Mouse (Mus musculus) midbrain, embryonic 12.5 days (tissue): Measurements from ENCODE around the gene Tmem251. TPM values are rescaled to one million over a fixed set of nuclear protein-coding genes. Genes with fewer than 3 reads are reported as not detected.

Experiments used
- ATAC-seq: fragments of 200-750 bp; cut with Nextera tagmentation; 2 replicates; pipeline ENCODE4 v1.8.0; 2017; ENCODE audit warnings: low read depth, moderate TSS enrichment, moderate library complexity; ENCODE audit not compliant: low FRiP score
- H3K27ac ChIP-seq: fragments of 300-500 bp; sonication (generic); replicated peaks from 2 replicates; pipeline ENCODE4 v1.5.1; 2016; ENCODE audit warnings: mild to moderate bottlenecking
- H3K27me3 ChIP-seq: fragments of 300-500 bp; sonication (generic); 2 replicates; pipeline ENCODE4 v1.6.1; 2016; ENCODE audit warnings: mild to moderate bottlenecking
- H3K36me3 ChIP-seq: fragments of 300-500 bp; sonication (generic); 2 replicates; pipeline ENCODE4 v1.6.1; 2016
- H3K4me1 ChIP-seq: fragments of 300-500 bp; sonication (generic); 2 replicates; pipeline ENCODE4 v1.6.1; 2016
- H3K4me2 ChIP-seq: fragments of 300-500 bp; sonication (generic); replicated peaks from 2 replicates; pipeline ENCODE4 v1.6.1; 2016; ENCODE audit warnings: mild to moderate bottlenecking, moderate library complexity
- H3K4me3 ChIP-seq: fragments of 300-500 bp; sonication (generic); 2 replicates; pipeline ENCODE4 v1.5.1; 2016; ENCODE audit warnings: mild to moderate bottlenecking
- H3K9ac ChIP-seq: fragments of 300-500 bp; sonication (generic); replicated peaks from 2 replicates; pipeline ENCODE4 v1.6.1; 2016; ENCODE audit warnings: mild to moderate bottlenecking, moderate library complexity
- H3K9me3 ChIP-seq: fragments of 300-500 bp; sonication (generic); 2 replicates; pipeline ENCODE4 v1.6.1; 2016; ENCODE audit warnings: mild to moderate bottlenecking
- WGBS: fragments of 180-500 bp; shearing (Covaris S2); methylation state at CpG from one replicate; pipeline ENCODE4 v1.1.7; 2016; 5-methylcytosine and 5-hydroxymethylcytosine counted together
- polyA plus RNA-seq: library from polyadenylated mRNA; unstranded; fragments of >200 nt; fragmentation: Nextera tagmentation; extraction: Ambion mirVana; gene quantifications from 2 replicates; pipeline ENCODE4 v1.2.1, GENCODE M21; 2016

The Tmem251 gene
- 12.6 TPM in 2 replicates for polyA plus RNA-seq

DNA sequence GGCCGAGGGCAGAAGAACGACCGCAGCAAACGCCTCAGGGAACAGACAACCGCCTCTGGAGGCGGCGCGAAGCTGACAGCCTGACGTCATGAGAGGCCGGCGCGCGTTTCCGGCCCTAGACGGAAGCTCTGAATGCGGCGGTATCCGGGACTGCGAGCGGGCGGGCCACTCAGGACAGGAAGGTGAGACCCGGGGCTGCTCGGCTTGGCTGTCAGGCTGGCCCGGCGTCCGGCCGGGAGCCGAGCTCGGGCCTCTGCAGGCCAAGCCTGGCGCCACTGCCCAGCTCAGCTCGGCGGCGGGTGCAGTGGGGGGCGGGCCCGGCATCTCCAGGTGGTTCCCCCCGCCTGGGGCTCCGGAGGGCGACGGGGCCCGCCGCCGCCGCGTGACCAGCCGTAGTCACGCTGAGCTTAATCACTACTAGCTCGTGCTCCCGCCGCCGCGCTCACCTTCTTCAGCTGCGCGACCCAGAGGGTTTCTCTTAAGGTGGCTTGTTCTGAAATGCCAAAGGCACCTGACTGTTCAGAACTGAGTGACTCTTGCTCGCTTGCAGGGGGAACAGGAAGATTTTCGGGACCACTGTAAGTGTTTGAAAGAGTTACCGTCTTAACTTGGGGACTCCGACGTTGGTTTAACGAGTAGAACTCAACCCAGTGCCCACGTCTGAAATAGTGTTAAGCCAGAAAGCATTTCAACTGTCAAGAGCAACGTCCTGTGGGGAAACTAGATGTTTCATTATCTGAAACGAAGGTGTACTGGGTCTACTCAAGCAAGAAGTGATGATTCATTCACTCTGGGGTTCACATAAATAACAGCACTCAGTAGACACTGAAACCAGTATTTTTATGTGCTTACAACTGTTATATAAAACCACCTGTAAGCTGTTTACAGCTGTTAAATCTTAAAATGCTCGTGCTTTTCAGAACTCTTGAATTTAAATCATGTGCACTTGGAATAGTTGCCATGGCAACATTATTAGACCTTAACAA is at the start of gene Tmem251, which contains the start of gene Moap1:
Tmem251 (plus strand) TSS at position 174 of the 986 bp plus-strand sequence.
Moap1 (minus strand) TSS at position 73 of the 986 bp plus-strand sequence.
- peak within 1 kb of the TSS; percentile 87 for H3K9ac ChIP-seq
- no peaks in the 10 kb centered on the region for H3K9me3 ChIP-seq
- peaks cover 11% of the 10 kb centered on the region for H3K36me3 ChIP-seq
- peak within 1 kb of the TSS; percentile 84 for H3K4me2 ChIP-seq
- H3K27me3 ChIP-seq = no peaks in the 10 kb centered on the region
- under 1% methylated on average over 63 of the region's 63 CpGs for WGBS
- H3K27ac ChIP-seq = peak within 1 kb of the TSS; percentile 93
- peaks cover 24% of the 10 kb centered on the region for H3K4me1 ChIP-seq
- H3K4me3 ChIP-seq = peak within 1 kb of the TSS; percentile 86
- peak; percentile 97 for ATAC-seq

DNA sequence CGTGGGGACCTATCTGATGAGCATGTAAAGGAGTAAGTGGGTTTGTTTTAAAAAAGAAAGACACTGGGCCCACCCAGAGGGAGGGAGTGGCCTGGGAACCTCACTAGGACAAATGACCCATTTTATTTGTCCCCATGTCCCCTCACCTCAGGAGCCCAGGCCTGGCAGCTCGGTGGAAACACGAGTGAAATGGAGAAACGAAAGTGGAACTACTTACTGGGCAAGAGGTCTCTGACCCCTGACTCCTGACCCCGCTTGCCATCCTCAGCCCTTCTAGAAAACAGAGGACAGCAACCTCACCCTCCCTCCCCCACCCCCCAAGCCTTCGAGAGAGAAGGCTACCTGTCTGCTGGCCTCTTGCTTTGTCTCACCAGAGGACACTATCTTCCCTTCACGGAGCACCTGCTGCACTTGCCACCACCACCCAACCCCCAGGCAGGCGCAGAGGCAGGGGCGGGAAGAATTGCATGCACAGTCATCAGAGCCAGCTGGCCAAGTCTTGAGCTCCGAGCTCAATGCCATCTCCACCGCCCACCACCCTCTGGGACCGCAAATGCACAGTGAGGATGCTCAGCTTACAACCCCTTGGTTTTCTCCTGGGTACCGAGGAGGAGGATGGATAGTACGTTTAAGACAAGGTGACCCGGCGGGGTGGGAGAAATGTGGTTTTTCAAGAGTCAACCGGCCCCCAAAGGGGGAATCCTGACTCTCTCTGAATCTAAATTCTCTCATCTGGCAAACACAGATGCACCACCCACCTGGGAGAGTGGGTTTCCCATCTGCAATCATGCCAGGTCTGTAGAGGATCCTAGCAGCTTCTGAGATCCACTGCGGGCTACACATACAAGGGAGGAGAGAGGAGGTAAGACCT is 48.0 kb upstream of the Tmem251 start:
- H3K4me2 ChIP-seq = no peak overlapping the region
- H3K4me1 ChIP-seq = peaks cover 44% of the 10 kb centered on the region
- 61% methylated on average over 18 of the region's 18 CpGs for WGBS
- no peaks in the 10 kb centered on the region for H3K36me3 ChIP-seq
- H3K9ac ChIP-seq = no peak overlapping the region
- no peak for ATAC-seq
- no peaks in the 10 kb centered on the region for H3K9me3 ChIP-seq
- H3K27me3 ChIP-seq = no peaks in the 10 kb centered on the region
- no peak overlapping the region for H3K4me3 ChIP-seq
- H3K27ac ChIP-seq = no peak overlapping the region

DNA sequence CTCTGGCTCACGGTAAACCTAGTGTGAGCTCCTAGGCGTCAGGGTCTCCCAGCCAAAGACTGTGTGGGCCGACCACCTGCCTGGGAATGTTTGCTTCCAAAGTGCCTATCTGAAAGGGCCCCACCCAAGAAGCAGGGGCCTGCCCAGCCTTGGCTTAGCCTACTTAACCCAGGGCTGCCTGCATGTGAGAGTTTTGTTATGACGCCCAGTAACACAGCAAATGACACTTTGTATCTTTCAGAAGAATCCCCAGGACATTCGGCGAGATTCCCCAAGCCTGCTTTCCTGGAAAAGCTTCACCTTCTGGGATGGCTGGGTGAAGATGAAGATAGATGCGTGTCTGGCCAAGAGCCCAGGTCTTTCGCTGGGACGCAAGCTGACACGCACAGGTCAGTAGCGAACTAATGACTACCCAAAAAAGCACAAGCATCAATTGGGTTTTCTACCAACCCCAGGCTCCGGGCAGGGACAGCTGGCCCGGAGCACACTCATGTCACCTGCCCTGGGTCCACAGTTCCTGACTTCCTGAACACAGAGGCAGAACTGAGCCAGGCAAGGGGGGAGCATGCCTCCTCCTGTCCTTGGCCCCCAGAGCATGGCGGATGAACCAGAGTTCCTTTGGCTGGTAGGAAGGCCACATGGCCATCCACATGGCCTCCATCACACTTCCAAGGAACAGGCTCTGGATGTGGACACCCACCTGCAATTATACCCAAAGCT is 46.8 kb upstream of the Tmem251 start:
- WGBS = 89% methylated on average over 14 of the region's 14 CpGs
- peaks cover 47% of the 10 kb centered on the region for H3K4me1 ChIP-seq
- ATAC-seq = no peak

DNA sequence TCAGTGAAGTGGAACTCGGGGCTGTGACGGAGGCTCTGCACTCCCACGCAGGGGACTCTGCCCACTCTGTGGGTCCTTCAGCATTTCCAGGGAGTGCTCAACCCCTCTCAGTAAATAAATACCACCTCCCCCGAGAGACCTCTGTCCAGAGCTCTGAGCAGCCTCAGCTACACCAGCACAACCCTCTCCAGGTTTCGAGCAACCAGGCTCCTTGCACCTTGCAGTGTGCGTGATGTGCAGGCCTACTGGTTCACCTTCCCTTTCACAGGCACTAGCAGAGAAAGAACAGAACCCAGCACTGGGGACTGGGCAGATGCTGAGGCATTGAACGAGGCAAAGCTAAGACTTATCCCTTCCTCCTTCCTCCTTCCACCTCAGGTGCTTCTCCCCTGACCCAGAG is 46.2 kb upstream of the Tmem251 start:
- Histone ChIP-seq H3K9me3 (no peaks in the 10 kb centered on the region), H3K4me2 (no peak overlapping the region), H3K27me3 (no peaks in the 10 kb centered on the region), H3K27ac (0 out of 2 replicates have a peak overlapping the region, but pooled peaks have one; percentile 25), H3K9ac (no peak overlapping the region), H3K36me3 (no peaks in the 10 kb centered on the region), H3K4me3 (no peak overlapping the region), H3K4me1 (peaks cover 53% of the 10 kb centered on the region)
- WGBS = 77% methylated on average over 7 of the region's 7 CpGs
- no peak for ATAC-seq

More for the DNA sequence above, 46.8 kb upstream of the Tmem251 start:
- Histone ChIP-seq H3K4me2 (no peak overlapping the region), H3K4me3 (no peak overlapping the region), H3K36me3 (no peaks in the 10 kb centered on the region), H3K9ac (no peak overlapping the region), H3K27ac (no peak overlapping the region), H3K27me3 (no peaks in the 10 kb centered on the region), H3K9me3 (no peaks in the 10 kb centered on the region)

DNA sequence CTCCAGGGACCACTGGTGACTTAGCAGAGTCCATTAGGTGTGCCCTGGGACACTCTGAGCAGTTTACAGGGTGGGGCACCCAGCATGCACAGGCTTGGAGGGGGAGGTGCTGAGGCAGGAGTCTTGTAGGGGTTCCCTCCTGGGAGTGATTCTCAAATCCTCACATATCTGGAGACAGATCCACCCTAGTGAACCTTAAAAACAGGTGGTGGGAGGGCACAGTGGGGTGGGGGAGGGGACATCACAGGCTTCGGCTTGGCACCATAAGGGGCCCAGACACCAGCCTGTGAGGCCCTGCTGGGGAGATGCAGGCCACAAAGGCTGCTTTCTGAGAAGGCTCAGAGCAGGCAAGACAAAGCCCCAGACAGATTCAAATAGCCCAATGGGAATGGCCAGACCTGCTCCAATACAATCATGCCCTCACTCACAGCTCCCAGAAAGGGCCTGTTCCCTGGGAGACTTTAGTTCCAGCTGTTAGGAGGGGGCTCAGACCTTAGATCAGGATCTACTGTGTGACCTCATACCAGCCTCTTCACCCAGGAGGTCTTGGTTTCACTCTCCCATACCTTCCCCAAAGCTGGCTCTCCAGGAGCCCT is 45.4 kb upstream of the Tmem251 start:
- peak overlapping the region; percentile 71 for H3K27ac ChIP-seq
- 25% methylated on average over 1 of the region's 1 CpGs for WGBS
- H3K9ac ChIP-seq = no peak overlapping the region; the same call in 1 of the 2 replicates
- no peak overlapping the region for H3K4me3 ChIP-seq
- no peaks in the 10 kb centered on the region for H3K27me3 ChIP-seq
- peak; percentile 76 for ATAC-seq
- H3K9me3 ChIP-seq = no peaks in the 10 kb centered on the region
- H3K4me1 ChIP-seq = peaks cover 61% of the 10 kb centered on the region
- no peaks in the 10 kb centered on the region for H3K36me3 ChIP-seq
- H3K4me2 ChIP-seq = 0 out of 2 replicates have a peak overlapping the region, but pooled peaks have one; percentile 4

DNA sequence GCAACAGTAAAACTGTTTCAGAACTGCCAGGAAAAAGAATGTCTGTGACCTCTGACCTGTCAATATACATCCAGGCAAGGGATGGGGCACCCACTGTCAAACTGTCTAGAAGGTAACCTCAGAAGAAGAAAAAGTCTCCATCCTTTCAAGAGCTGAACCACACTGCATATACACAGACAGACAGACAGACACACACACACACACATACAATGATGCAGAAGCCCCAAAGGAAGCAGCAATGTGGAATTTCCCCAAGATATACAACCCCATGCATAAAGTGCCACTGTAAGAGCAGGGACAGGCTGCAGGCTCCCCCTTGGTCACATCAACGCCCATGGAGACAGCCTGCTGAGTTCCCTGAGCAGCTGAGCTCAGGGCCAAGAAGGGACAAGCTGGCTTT is 44.4 kb upstream of the Tmem251 start:
- H3K9me3 ChIP-seq = no peaks in the 10 kb centered on the region
- peak overlapping the region; percentile 37; the same call in 1 of the 2 replicates for H3K9ac ChIP-seq
- H3K4me2 ChIP-seq = no peak overlapping the region
- H3K27ac ChIP-seq = peak overlapping the region; percentile 71
- H3K4me1 ChIP-seq = peaks cover 70% of the 10 kb centered on the region
- no peak overlapping the region for H3K4me3 ChIP-seq
- H3K36me3 ChIP-seq = no peaks in the 10 kb centered on the region
- no peak for ATAC-seq
- no peaks in the 10 kb centered on the region for H3K27me3 ChIP-seq
- 24% methylated on average over 1 of the region's 1 CpGs for WGBS

DNA sequence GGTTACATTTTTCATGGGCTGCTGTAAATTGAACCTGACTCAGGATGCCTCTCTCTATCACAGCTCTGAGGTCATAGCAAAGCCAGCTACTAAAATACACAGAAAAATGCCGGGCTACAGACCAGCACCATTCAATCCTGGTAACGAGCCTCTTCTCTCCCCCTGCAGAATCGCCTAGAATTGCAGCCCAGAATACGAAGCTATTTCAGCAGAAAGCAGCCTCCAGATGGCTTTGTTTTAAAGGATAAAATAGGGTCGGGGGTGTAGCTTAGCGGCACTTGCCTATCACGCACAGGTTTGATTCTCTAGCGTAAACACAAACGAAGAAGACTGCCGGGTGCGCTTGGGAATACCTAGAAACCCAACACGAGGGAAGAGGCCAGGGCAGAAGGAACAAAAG is 43.1 kb upstream of the Tmem251 start:
- Histone ChIP-seq H3K4me3 (no peak overlapping the region), H3K4me1 (peaks cover 74% of the 10 kb centered on the region), H3K9ac (no peak overlapping the region), H3K27ac (no peak overlapping the region), H3K9me3 (no peaks in the 10 kb centered on the region), H3K4me2 (no peak overlapping the region), H3K27me3 (no peaks in the 10 kb centered on the region), H3K36me3 (no peaks in the 10 kb centered on the region)
- ATAC-seq = no peak
- WGBS = 76% methylated on average over 12 of the region's 12 CpGs

DNA sequence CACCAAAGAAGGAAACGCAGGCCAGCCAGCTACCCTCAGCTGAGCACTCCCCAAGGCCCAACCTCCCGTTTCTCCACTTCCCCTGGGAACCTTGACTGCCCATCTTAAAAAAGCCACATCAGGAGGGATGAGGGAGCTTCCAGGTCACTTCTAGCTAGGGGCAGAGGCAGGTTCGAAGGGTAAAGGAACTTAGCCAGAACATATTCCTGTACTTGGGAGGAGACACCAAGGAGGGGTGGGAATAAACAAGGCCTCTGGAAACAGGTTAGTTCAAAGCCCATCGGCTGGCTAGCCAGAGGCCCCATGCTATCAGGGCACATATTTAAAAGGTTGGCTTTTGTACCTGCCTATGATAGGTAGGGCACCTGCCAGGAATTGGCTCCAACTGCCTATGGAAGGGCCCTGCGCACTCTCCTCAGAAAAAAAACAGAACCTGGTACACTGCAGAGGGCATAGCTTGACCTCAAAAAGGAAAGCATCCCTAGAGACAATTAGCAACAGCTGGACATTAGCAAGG is 41.8 kb upstream of the Tmem251 start:
- H3K4me1 ChIP-seq = peaks cover 73% of the 10 kb centered on the region
- peaks cover 6% of the 10 kb centered on the region; the same call in 1 of the 2 replicates for H3K27me3 ChIP-seq
- no peak overlapping the region for H3K4me2 ChIP-seq
- H3K9me3 ChIP-seq = no peaks in the 10 kb centered on the region
- ATAC-seq = no peak
- H3K4me3 ChIP-seq = no peak overlapping the region
- H3K36me3 ChIP-seq = no peaks in the 10 kb centered on the region
- 87% methylated on average over 5 of the region's 5 CpGs for WGBS
- H3K27ac ChIP-seq = no peak overlapping the region
- H3K9ac ChIP-seq = no peak overlapping the region

DNA sequence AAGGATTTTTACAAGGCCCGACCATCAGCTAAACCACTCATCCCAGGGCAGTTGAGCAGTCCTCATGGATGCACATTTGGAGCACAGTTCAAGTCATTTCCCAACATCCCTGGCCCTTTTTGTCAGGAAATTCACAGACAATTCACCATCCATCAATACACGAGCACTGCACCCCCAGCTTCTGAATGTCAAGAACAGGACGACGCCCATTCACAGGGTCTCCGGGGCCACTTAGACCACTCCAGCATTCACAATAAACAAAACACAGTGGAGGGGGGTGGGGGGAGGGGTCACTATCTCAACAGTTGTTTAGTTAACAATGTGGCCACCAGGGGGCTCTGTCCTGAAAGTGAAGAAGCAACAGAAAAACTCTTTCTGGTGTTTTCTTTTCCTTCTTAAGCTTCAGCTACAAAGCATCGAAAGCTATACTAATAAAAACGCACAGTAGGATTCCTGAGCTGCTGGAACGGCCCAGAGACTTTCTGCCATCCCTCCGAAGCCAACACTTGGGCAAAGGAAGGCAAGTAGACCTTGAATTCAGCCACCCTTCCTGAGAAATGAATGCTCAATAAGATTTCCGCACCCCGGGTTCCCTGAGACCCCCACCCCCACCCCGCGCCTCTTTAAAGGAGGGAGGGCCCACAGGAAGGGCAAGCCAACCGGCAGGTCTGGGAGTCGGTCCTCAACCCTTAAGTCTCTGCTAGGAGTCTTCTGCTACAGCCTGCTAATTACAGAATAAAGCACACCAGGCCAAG is 41.0 kb upstream of the Tmem251 start:
- WGBS = 5% methylated on average over 15 of the region's 15 CpGs
- H3K9me3 ChIP-seq = no peaks in the 10 kb centered on the region
- peaks cover 13% of the 10 kb centered on the region for H3K27me3 ChIP-seq
- no peaks in the 10 kb centered on the region for H3K36me3 ChIP-seq
- H3K4me1 ChIP-seq = peaks cover 65% of the 10 kb centered on the region
- no peak for ATAC-seq
- H3K27ac ChIP-seq = 0 out of 2 replicates have a peak overlapping the region, but pooled peaks have one; percentile 40
- H3K9ac ChIP-seq = 0 out of 2 replicates have a peak overlapping the region, but pooled peaks have one; percentile 16
- H3K4me2 ChIP-seq = peak overlapping the region; percentile 94
- H3K4me3 ChIP-seq = peak overlapping the region; percentile 85

DNA sequence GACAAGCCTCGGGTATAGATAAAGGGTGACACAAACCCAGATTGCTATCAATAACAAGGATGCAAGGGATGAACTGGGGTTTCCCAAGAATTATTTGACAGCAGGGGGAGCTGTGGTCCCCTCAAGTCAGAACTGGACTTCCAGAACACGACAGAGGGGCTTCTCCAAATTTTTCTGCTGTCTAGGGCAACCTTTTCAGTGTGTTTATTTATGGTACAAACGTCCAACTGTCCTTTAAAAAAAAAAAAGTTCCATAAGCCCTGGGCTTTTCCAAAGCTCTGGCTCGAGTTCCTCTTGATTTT is 40.5 kb upstream of the Tmem251 start:
- H3K27ac ChIP-seq = 0 out of 2 replicates have a peak overlapping the region, but pooled peaks have one; percentile 20
- 1% methylated on average over 4 of the region's 4 CpGs for WGBS

More for the DNA sequence above, 40.5 kb upstream of the Tmem251 start:
- peak overlapping the region; percentile 85 for H3K4me3 ChIP-seq
- H3K27me3 ChIP-seq = peaks cover 16% of the 10 kb centered on the region
- peak overlapping the region; percentile 94 for H3K4me2 ChIP-seq
- peaks cover 60% of the 10 kb centered on the region for H3K4me1 ChIP-seq
- no peaks in the 10 kb centered on the region for H3K36me3 ChIP-seq
- no peak for ATAC-seq
- H3K9me3 ChIP-seq = no peaks in the 10 kb centered on the region
- no peak overlapping the region for H3K9ac ChIP-seq
